Mouse (Mus musculus) urinary bladder, adult 18-20 months (tissue): ENCODE data around the gene Fam114a1.

Source experiments
- DNase-seq, 2 experiments: peaks; one replicate each; pipeline ENCODE4 v3.0.0; 2022; ENCODE audit warnings: low spot score in 2 of 2, mixed read lengths in 2 of 2

Gene Fam114a1

GRCm38 (mm10) chr5:65057596-65057995, 87.7 kb downstream of the Fam114a1 start:
- no peak for DNase-seq

- DNase-seq = no peak
Observed at GRCm38 (mm10) chr5:65059806-65060205, 89.9 kb downstream of the Fam114a1 start.

- DNase-seq = no peak
Observed at GRCm38 (mm10) chr5:65062236-65062635, 92.4 kb downstream of the Fam114a1 start.

GRCm38 (mm10) chr5:65063266-65063665, 93.4 kb downstream of the Fam114a1 start:
- no peak for DNase-seq

- DNase-seq = no peak
Observed at GRCm38 (mm10) chr5:65068166-65068565, 98.3 kb downstream of the Fam114a1 start.

- no peak for DNase-seq
Observed at GRCm38 (mm10) chr5:65069872-65070271, 100.0 kb downstream of the Fam114a1 start.

- no peak for DNase-seq
Observed at GRCm38 (mm10) chr5:65071689-65072118, 101.8 kb downstream of the Fam114a1 start.

GRCm38 (mm10) chr5:65073247-65073646, 103.4 kb downstream of the Fam114a1 start:
- no peak for DNase-seq

GRCm38 (mm10) chr5:65074693-65075092, 104.8 kb downstream of the Fam114a1 start:
- peak in 1 of 2 experiments; percentile 37 for DNase-seq

- DNase-seq = no peak
Observed at GRCm38 (mm10) chr5:65076087-65076486, 106.2 kb downstream of the Fam114a1 start.

- no peak for DNase-seq
Observed at GRCm38 (mm10) chr5:65076748-65077147, 106.9 kb downstream of the Fam114a1 start.

- DNase-seq = no peak
Observed at GRCm38 (mm10) chr5:65078081-65078480, 108.2 kb downstream of the Fam114a1 start.

GRCm38 (mm10) chr5:65079881-65080280, 110.0 kb downstream of the Fam114a1 start:
- DNase-seq = no peak

- DNase-seq = no peak
Observed at GRCm38 (mm10) chr5:65081836-65082235, 112.0 kb downstream of the Fam114a1 start.

GRCm38 (mm10) chr5:65086522-65086921, 116.7 kb downstream of the Fam114a1 start:
- peak; percentile 31 to 68 for DNase-seq

GRCm38 (mm10) chr5:65089707-65090106, 119.8 kb downstream of the Fam114a1 start:
- no peak for DNase-seq

GRCm38 (mm10) chr5:65091184-65091858, 121.5 kb downstream of the Fam114a1 start:
- DNase-seq = no peak
